Mouse (Mus musculus): ENCODE data around the gene Igf2bp1. TPM values are rescaled to one million over a fixed set of nuclear protein-coding genes. Genes with fewer than 3 reads are reported as not detected.

Gene Igf2bp1
- polyA plus RNA-seq (2015; fragmentation: Nextera tagmentation; extraction: Ambion mirVana) = 0.89 and 1.1 TPM in 2 replicates

GRCm38 (mm10) chr11:96005403-96006271, at the start of gene Igf2bp1:
Gene Igf2bp1 (minus strand): TSS chr11:96005940.

GRCm38 (mm10) chr11:96034596-96035052, 28.9 kb upstream of the Igf2bp1 start, which contains the start of gene Snf8:
Gene Snf8 (plus strand): TSS chr11:96034885.

GRCm38 (mm10) chr11:95914571-95914991, 91.2 kb downstream of the Igf2bp1 start, which contains the start of gene B4galnt2:
Gene B4galnt2 (minus strand): TSS chr11:95914891.

Small RNAs within 50 kb of the gene (microRNA-seq; reads per million reads assigned to microRNA genes)
- gene Mir3063 = not detected

Other genes starting within 250 kb of the Igf2bp1 start
- 1.6 TPM in 1 of 2 replicates, not detected in the other for gene Phospho1, start 181.4 kb downstream of the Igf2bp1 start, polyA plus RNA-seq (2015; fragmentation: Nextera tagmentation; extraction: Ambion mirVana)
- 3.6 and 4.7 TPM in 2 replicates for gene Gngt2, start 168.7 kb downstream of the Igf2bp1 start, polyA plus RNA-seq (2015; fragmentation: Nextera tagmentation; extraction: Ambion mirVana)
- 2.3 and 2.6 TPM in 2 replicates for gene Abi3, start 163.5 kb downstream of the Igf2bp1 start, polyA plus RNA-seq (2015; fragmentation: Nextera tagmentation; extraction: Ambion mirVana)
- gene B4galnt2, start 91.0 kb downstream of the Igf2bp1 start, polyA plus RNA-seq (2015; fragmentation: Nextera tagmentation; extraction: Ambion mirVana) = not detected in 2 replicates
- gene Gip, start 18.6 kb upstream of the Igf2bp1 start, polyA plus RNA-seq (2015; fragmentation: Nextera tagmentation; extraction: Ambion mirVana) = not detected in 2 replicates
- 114 and 116 TPM in 2 replicates for gene Snf8, start 28.9 kb upstream of the Igf2bp1 start, polyA plus RNA-seq (2015; fragmentation: Nextera tagmentation; extraction: Ambion mirVana)
- 34.6 and 36.4 TPM in 2 replicates for gene Ube2z, start 59.4 kb upstream of the Igf2bp1 start, polyA plus RNA-seq (2015; fragmentation: Nextera tagmentation; extraction: Ambion mirVana)
- gene Atp5g1, start 69.7 kb upstream of the Igf2bp1 start, polyA plus RNA-seq (2015; fragmentation: Nextera tagmentation; extraction: Ambion mirVana) = 1,486 and 1,590 TPM in 2 replicates
- 0.21 TPM in 1 of 2 replicates, not detected in the other for gene Calcoco2, start 106.0 kb upstream of the Igf2bp1 start, polyA plus RNA-seq (2015; fragmentation: Nextera tagmentation; extraction: Ambion mirVana)
- 0.25 and 0.42 TPM in 2 replicates for gene Ttll6, start 127.8 kb upstream of the Igf2bp1 start, polyA plus RNA-seq (2015; fragmentation: Nextera tagmentation; extraction: Ambion mirVana)
- gene Hoxb13, start 188.4 kb upstream of the Igf2bp1 start, polyA plus RNA-seq (2015; fragmentation: Nextera tagmentation; extraction: Ambion mirVana) = not detected in 2 replicates